ENCODE assay signal across 17 mouse cellular contexts in genomic region chr4:75423296-75423695, GRCm38 (mm10).
"Had no signal": no experiment of that assay in that cellular context is flagged by ENCODE, and none has a peak within 500 bp of the region (broad histone marks: within the 10 kb centered on the region; RNA-seq: fewer than 3 reads in every experiment).

No protein-coding gene starts in this region.

- H3K9ac ChIP-seq: neural tube, embryonic 12.5 days; neural tube, embryonic 13.5 days; neural tube, embryonic 15.5 days; stomach, embryonic 15.5 days had no signal

- DNase-seq: retina, postnatal 1 day; right cerebral cortex, adult 18-20 months; right cerebral cortex, postnatal 14 days; right cerebral cortex, postnatal 25 days; right cerebral cortex, postnatal 4 days; spleen, adult 18-20 months; thymus, adult 18-20 months; thymus, adult 2 months; thymus, postnatal 14 days; thymus, postnatal 25 days; thymus, postnatal 36 days; thymus, postnatal 4 days had no signal

- H3K4me3 ChIP-seq: neural tube, embryonic 12.5 days; neural tube, embryonic 13.5 days; neural tube, embryonic 15.5 days; stomach, embryonic 15.5 days had no signal

- H3K27ac ChIP-seq: neural tube, embryonic 12.5 days; neural tube, embryonic 13.5 days; neural tube, embryonic 15.5 days; stomach, embryonic 15.5 days; stomach, postnatal 0 days had no signal

- H3K4me1 ChIP-seq: neural tube, embryonic 12.5 days; neural tube, embryonic 13.5 days; neural tube, embryonic 15.5 days; stomach, embryonic 15.5 days had no signal

- H3K9me3 ChIP-seq: neural tube, embryonic 12.5 days; neural tube, embryonic 13.5 days; neural tube, embryonic 15.5 days; stomach, embryonic 15.5 days had no signal

- H3K36me3 ChIP-seq: neural tube, embryonic 12.5 days; neural tube, embryonic 13.5 days; neural tube, embryonic 15.5 days; stomach, embryonic 15.5 days had no signal
